Comparison of ENCODE assay signal across 14 mouse cellular contexts in genomic region chrX:50836029-50836691, GRCm38 (mm10). TPM values are rescaled to one million over a fixed set of nuclear protein-coding genes. Genes with fewer than 3 reads are reported as not detected.
A peak's percentile ranks its signal among the peaks of the same experiment; 100 is the strongest.
DNase-seq lines count a peak whose midpoint lies in the region; ATAC-seq lines count a peak whose summit lies in the region.
"Had no signal": no experiment of that assay in that cellular context is flagged by ENCODE, and none has a peak within 500 bp of the region (broad histone marks: within the 10 kb centered on the region; RNA-seq: fewer than 3 reads in every experiment).

No protein-coding gene starts in this region.

- H3K27me3 ChIP-seq in limb, embryonic 13.5 days, result peaks cover 9% of the 10 kb centered on the region; the same call in 1 of the 2 replicates

- H3K4me1 ChIP-seq in limb, embryonic 13.5 days, result 0 out of 2 replicates have a peak, but pooled peaks cover 3% of the 10 kb centered on the region
- H3K4me1 ChIP-seq: hindbrain, embryonic 10.5 days had no signal

- H3K9ac ChIP-seq in limb, embryonic 13.5 days, result no peak overlapping the region
- H3K9ac ChIP-seq: embryonic facial prominence, embryonic 15.5 days had no signal

- ATAC-seq in activated CD4-positive, CD25-positive, alpha-beta regulatory T cell, adult 4 months, result peak; percentile 73
- no peak for ATAC-seq in limb, embryonic 13.5 days (ENCODE audit: low FRiP score, low read depth)

- intact Hi-C loops in heart, postnatal 10 days (cut with DNase I), result no loop called here
- intact Hi-C loops in left cerebral cortex, postnatal 36 days (cut with DNase I), result no loop called here

- peak; percentile 22 to 25 for DNase-seq in B cell, adult 2 months
- peak; percentile 19 to 25 for DNase-seq in spleen, postnatal 36 days (ENCODE audit: low spot score in 2 of 2)
- DNase-seq in heart, postnatal 10 days, result no peak
- DNase-seq in left cerebral cortex, postnatal 36 days (ENCODE audit: low spot score in 2 of 2), result no peak
- no peak for DNase-seq in ovary, postnatal 14 days (ENCODE audit: low spot score)
- no peak for DNase-seq in adrenal gland, postnatal 4 days (ENCODE audit: low spot score in 2 of 2)
- DNase-seq: cerebellum, postnatal 10 days; heart, adult 18-20 months; layer of hippocampus, adult 9-11 months; lung, postnatal 4 days had no signal

- no peaks in the 10 kb centered on the region for H3K9me3 ChIP-seq in limb, embryonic 13.5 days
- H3K9me3 ChIP-seq: embryonic facial prominence, embryonic 15.5 days had no signal

- no peaks in the 10 kb centered on the region for H3K36me3 ChIP-seq in limb, embryonic 13.5 days
- H3K36me3 ChIP-seq: embryonic facial prominence, embryonic 15.5 days; hindbrain, embryonic 10.5 days had no signal

- WGBS in limb, embryonic 13.5 days, result 35% methylated on average over 10 of the region's 10 CpGs

- peak overlapping the region; percentile 32; the same call in 1 of the 2 replicates for H3K4me2 ChIP-seq in limb, embryonic 13.5 days (replicated peaks)
- H3K4me2 ChIP-seq: embryonic facial prominence, embryonic 15.5 days had no signal

- H3K27ac ChIP-seq in limb, embryonic 13.5 days, result no peak overlapping the region
- H3K27ac ChIP-seq: embryonic facial prominence, embryonic 15.5 days; hindbrain, embryonic 10.5 days had no signal

- H3K4me3 ChIP-seq in limb, embryonic 13.5 days, result no peak overlapping the region
- H3K4me3 ChIP-seq: embryonic facial prominence, embryonic 15.5 days; hindbrain, embryonic 10.5 days had no signal

RNA-seq across cellular contexts. Expression of gene Stk26, which starts 4.7 kb away (rescaled TPM):
- 10 to 100 TPM in 1 of 2 experiments, 1 to 10 TPM in 1; 9.8 to 11.1 TPM for polyA plus RNA-seq in activated CD4-positive, CD25-positive, alpha-beta regulatory T cell, adult 4 months (2017; shearing (Covaris generic))
- polyA plus RNA-seq in limb, embryonic 13.5 days (2015; fragmentation: Nextera tagmentation; extraction: Ambion mirVana), result 27.4 and 28.7 TPM in 2 replicates
- total RNA-seq in heart, postnatal 10 days (2021), result 1 to 10 TPM; 2.6 to 3.0 TPM
- 1 to 10 TPM; 3.5 to 4.6 TPM for total RNA-seq in left cerebral cortex, postnatal 36 days (2021)
- 1 to 10 TPM; 5.8 to 6.3 TPM for total RNA-seq in adrenal gland, postnatal 4 days (2021)

Comparison
In these comparisons a context has a peak if more than half of its experiments do, and no peak if none do; other contexts are left out.
1. DNase-seq: peak in B cell, adult 2 months (2 of 2) and spleen, postnatal 36 days (2 of 2); none in heart, postnatal 10 days (0 of 2), left cerebral cortex, postnatal 36 days (0 of 2), ovary, postnatal 14 days (single experiment) and adrenal gland, postnatal 4 days (0 of 2).